Mouse (Mus musculus) neural tube, embryonic 11.5 days (tissue): Measurements from ENCODE around the gene Mycbp2. TPM values are rescaled to one million over a fixed set of nuclear protein-coding genes. Genes with fewer than 3 reads are reported as not detected.
A peak's percentile ranks its signal among the peaks of the same experiment; 100 is the strongest.

ENCODE experiments used
- ATAC-seq: fragments of 200-750 bp; cut with Nextera tagmentation; 2 replicates; pipeline ENCODE4 v1.8.0; 2017; ENCODE audit warnings: moderate number of reproducible peaks, mild to moderate bottlenecking, moderate TSS enrichment, moderate library complexity; ENCODE audit not compliant: insufficient read depth, low FRiP score, low TSS enrichment
- DNase-seq: peaks from one replicate; pipeline ENCODE4 v3.0.0-alpha.2; 2015; ENCODE audit warnings: low spot score
- H3K27ac ChIP-seq: fragments of 300-500 bp; sonication (generic); 2 replicates; pipeline ENCODE4 v1.5.1; 2014; ENCODE audit warnings: low read depth, mild to moderate bottlenecking, low read length
- H3K27me3 ChIP-seq: fragments of 300-500 bp; sonication (generic); 2 replicates; pipeline ENCODE4 v1.6.1; 2014; ENCODE audit warnings: mild to moderate bottlenecking, low read length, mixed read lengths; ENCODE audit not compliant: control insufficient read depth, insufficient read depth
- H3K36me3 ChIP-seq: fragments of 300-500 bp; sonication (generic); 2 replicates; pipeline ENCODE4 v1.6.1; 2014; ENCODE audit warnings: mild to moderate bottlenecking, low read length, moderate library complexity, mixed read lengths; ENCODE audit not compliant: control insufficient read depth, insufficient read depth
- H3K4me1 ChIP-seq: fragments of 300-500 bp; sonication (generic); 2 replicates; pipeline ENCODE4 v1.6.1; 2014; ENCODE audit warnings: low read length, mixed read lengths; ENCODE audit not compliant: control insufficient read depth, insufficient read depth
- H3K4me2 ChIP-seq: fragments of 300-500 bp; sonication (generic); 2 replicates; pipeline ENCODE4 v1.6.1; 2014; ENCODE audit warnings: low read depth, mild to moderate bottlenecking, moderate library complexity
- H3K4me3 ChIP-seq: fragments of 300-500 bp; sonication (generic); 2 replicates; pipeline ENCODE4 v1.5.1; 2014; ENCODE audit warnings: low read depth, low read length
- H3K9ac ChIP-seq: fragments of 300-500 bp; sonication (generic); 2 replicates; pipeline ENCODE4 v1.6.1; 2014; ENCODE audit warnings: mild to moderate bottlenecking, low read length
- H3K9me3 ChIP-seq: fragments of 300-500 bp; sonication (generic); 2 replicates; pipeline ENCODE4 v1.6.1; 2016; ENCODE audit warnings: low read length; ENCODE audit not compliant: control insufficient read depth
- WGBS: fragments of 180-500 bp; shearing (Covaris S2); extraction: QIAGEN DNeasy Blood & Tissue Kit; methylation state at CpG from one replicate; pipeline ENCODE4 v1.1.7; 2014; 5-methylcytosine and 5-hydroxymethylcytosine counted together
- polyA plus RNA-seq: library from polyadenylated mRNA; unstranded; fragments of >200 nt; fragmentation: Nextera tagmentation; extraction: Ambion mirVana; gene quantifications from 2 replicates; pipeline ENCODE4 v1.2.1, GENCODE M21; 2014

Gene Mycbp2
- polyA plus RNA-seq, 1 experiment from 2014 or later: 29.4 TPM

GRCm38 (mm10) chr14:103102246-103102645, 244.4 kb downstream of the Mycbp2 start:
- Histone ChIP-seq H3K9me3 (no peaks in the 10 kb centered on the region), H3K36me3 (no peaks in the 10 kb centered on the region), H3K4me3 (no peak overlapping the region), H3K27me3 (no peaks in the 10 kb centered on the region), H3K4me2 (no peak overlapping the region), H3K27ac (no peak overlapping the region), H3K9ac (no peak overlapping the region), H3K4me1 (0 out of 2 replicates have a peak, but pooled peaks cover 2% of the 10 kb centered on the region)
- WGBS: 70% methylated on average over 6 of the region's 6 CpGs
- ATAC-seq (no peak), DNase-seq (no peak)

GRCm38 (mm10) chr14:103101171-103101570, 245.4 kb downstream of the Mycbp2 start:
- no peak overlapping the region for H3K4me3 ChIP-seq
- 82% methylated on average over 3 of the region's 3 CpGs for WGBS
- H3K36me3 ChIP-seq: no peaks in the 10 kb centered on the region
- no peak overlapping the region for H3K9ac ChIP-seq
- H3K4me2 ChIP-seq: no peak overlapping the region
- 0 out of 2 replicates have a peak, but pooled peaks cover 3% of the 10 kb centered on the region for H3K4me1 ChIP-seq
- no peaks in the 10 kb centered on the region for H3K27me3 ChIP-seq
- ATAC-seq (no peak), DNase-seq (no peak)
- H3K9me3 ChIP-seq: no peaks in the 10 kb centered on the region
- H3K27ac ChIP-seq: no peak overlapping the region

- H3K27ac ChIP-seq: no peak overlapping the region
- ATAC-seq: no peak
- 86% methylated on average over 13 of the region's 13 CpGs for WGBS
- DNase-seq: no peak
- H3K27me3 ChIP-seq: no peaks in the 10 kb centered on the region
- H3K4me1 ChIP-seq: 0 out of 2 replicates have a peak, but pooled peaks cover 3% of the 10 kb centered on the region
- no peak overlapping the region for H3K4me3 ChIP-seq
- no peaks in the 10 kb centered on the region for H3K9me3 ChIP-seq
- H3K9ac ChIP-seq: no peak overlapping the region
- no peak overlapping the region for H3K4me2 ChIP-seq
- H3K36me3 ChIP-seq: no peaks in the 10 kb centered on the region
Measured at GRCm38 (mm10) chr14:103100296-103100695, 246.3 kb downstream of the Mycbp2 start.

DNA sequence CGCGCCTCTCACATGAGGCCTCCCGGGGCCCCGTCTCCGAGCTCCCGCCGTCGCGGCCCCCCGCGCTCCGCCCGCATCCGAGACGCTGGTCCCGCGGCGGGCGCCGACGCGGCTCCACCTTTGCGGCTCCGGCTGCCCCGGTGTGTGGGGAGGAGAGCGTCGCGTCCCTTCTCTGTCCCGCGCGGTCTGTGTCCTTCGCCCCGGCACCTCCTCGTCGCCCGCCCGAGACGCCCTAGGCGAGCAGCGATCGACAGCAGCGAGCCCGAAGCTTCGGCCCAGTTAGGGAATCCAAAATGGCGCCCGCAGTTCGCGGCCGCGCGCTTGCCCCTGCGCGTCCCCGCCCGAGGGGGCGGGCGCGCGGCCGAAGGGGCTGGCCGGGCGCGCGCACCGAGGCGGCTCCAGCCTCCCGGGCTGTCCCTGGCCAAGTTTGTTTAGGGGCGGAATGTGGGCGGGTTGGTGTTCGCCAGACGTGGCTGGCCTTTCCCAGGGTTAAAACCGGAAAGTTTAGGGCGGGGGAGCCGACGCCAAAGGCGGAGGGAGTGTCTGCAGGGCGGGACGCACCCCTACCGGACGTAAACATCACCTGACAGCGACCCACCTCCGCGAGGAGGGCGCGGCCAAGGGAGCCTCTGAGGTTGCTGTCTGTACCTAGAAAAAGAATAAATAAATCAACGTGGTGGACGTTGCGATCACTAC, 247.2 kb downstream of the Mycbp2 start, which contains the start of gene Fbxl3:
Gene Fbxl3, minus strand, starts transcription at position 329 of the 696 bp plus-strand sequence.
- H3K4me3 ChIP-seq: peak within 1 kb of the TSS; percentile 88
- DNase-seq (peak; percentile 90), ATAC-seq (peak; percentile 86)
- 0 out of 2 replicates have a peak, but pooled peaks cover 3% of the 10 kb centered on the region for H3K4me1 ChIP-seq
- H3K27me3 ChIP-seq: no peaks in the 10 kb centered on the region
- WGBS: under 1% methylated on average over 67 of the region's 88 CpGs
- H3K36me3 ChIP-seq: no peaks in the 10 kb centered on the region
- H3K9me3 ChIP-seq: no peaks in the 10 kb centered on the region
- peak within 1 kb of the TSS; percentile 99 for H3K27ac ChIP-seq
- peak within 1 kb of the TSS; percentile 55 for H3K4me2 ChIP-seq
- peak within 1 kb of the TSS; percentile 100 for H3K9ac ChIP-seq

DNA sequence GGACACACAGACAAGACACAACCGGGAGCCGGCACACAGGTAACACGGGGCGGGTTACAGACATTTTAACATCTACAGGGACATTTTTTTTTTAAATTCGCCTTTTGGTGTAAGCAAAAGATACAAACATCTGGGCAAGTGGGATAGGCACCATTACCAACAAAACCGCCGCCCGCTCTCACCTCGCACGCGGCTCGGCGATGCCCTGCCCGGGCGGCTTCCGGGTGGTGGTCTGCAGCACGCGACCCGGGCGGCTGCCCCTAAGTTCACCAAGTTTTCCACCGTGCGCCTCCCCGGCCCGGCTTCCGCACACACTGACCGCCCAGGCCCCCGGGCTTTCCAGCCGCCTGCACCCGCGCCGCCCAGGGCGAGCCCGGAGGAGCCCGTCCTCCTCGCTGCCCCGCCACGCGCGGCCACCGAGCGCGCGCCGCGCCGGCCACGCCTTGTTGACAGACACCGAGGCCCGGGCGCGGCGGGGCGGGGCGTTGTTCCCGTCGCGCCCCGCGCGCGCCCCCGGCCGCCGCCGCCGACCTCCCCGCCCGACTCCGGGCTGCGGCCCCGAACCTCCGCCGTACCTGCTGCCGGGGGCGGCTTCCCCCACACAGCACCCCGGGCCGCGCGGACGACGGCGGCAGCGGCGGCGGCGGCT, 247.9 kb downstream of the Mycbp2 start:
- peak overlapping the region; percentile 99 for H3K27ac ChIP-seq
- no peaks in the 10 kb centered on the region for H3K36me3 ChIP-seq
- peak overlapping the region; percentile 88 for H3K4me3 ChIP-seq
- 0 out of 2 replicates have a peak, but pooled peaks cover 3% of the 10 kb centered on the region for H3K4me1 ChIP-seq
- H3K9me3 ChIP-seq: no peaks in the 10 kb centered on the region
- H3K4me2 ChIP-seq: peak overlapping the region; percentile 55
- H3K27me3 ChIP-seq: no peaks in the 10 kb centered on the region
- WGBS: under 1% methylated on average over 66 of the region's 86 CpGs
- ATAC-seq (peak; percentile 81), DNase-seq (peak; percentile 87)
- H3K9ac ChIP-seq: peak overlapping the region; percentile 100

DNA sequence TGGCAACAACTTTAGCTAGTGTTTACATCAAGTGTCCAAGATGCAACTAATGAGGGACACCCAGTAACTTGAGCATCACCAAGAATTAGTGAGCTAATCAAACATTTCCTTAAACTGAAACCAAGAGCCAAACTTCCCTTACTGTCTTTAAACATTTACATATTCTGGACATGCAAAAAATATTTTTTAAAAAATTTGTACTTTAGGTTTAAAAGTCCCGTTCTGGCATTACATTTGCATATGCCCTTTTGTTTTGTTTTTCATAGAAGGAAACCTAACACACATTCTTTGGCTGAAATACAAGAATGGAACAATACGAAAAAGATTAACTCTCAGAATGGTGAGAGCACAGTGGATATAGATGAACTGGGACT, 248.4 kb downstream of the Mycbp2 start:
- WGBS: 5% methylated on average over 2 of the region's 2 CpGs
- no peaks in the 10 kb centered on the region for H3K27me3 ChIP-seq
- no peak for ATAC-seq
- H3K4me3 ChIP-seq: peak overlapping the region; percentile 88
- H3K9me3 ChIP-seq: no peaks in the 10 kb centered on the region
- peak overlapping the region; percentile 100 for H3K9ac ChIP-seq
- peak overlapping the region; percentile 55 for H3K4me2 ChIP-seq
- no peak overlapping the region for H3K27ac ChIP-seq
- H3K4me1 ChIP-seq: 0 out of 2 replicates have a peak, but pooled peaks cover 3% of the 10 kb centered on the region
- no peaks in the 10 kb centered on the region for H3K36me3 ChIP-seq
- no peak for DNase-seq

- ATAC-seq: no peak
- no peak overlapping the region for H3K9ac ChIP-seq
- H3K4me1 ChIP-seq: 0 out of 2 replicates have a peak, but pooled peaks cover 3% of the 10 kb centered on the region
- no peak for DNase-seq
- 83% methylated on average over 6 of the region's 6 CpGs for WGBS
- H3K27ac ChIP-seq: no peak overlapping the region
- H3K27me3 ChIP-seq: no peaks in the 10 kb centered on the region
- no peak overlapping the region for H3K4me3 ChIP-seq
- H3K4me2 ChIP-seq: no peak overlapping the region
- H3K36me3 ChIP-seq: no peaks in the 10 kb centered on the region
- no peaks in the 10 kb centered on the region for H3K9me3 ChIP-seq
Measured at GRCm38 (mm10) chr14:103096621-103097020, 250.0 kb downstream of the Mycbp2 start.

GRCm38 (mm10) chr14:103095826-103096225, 250.8 kb downstream of the Mycbp2 start:
- 89% methylated on average over 8 of the region's 8 CpGs for WGBS
- Histone ChIP-seq H3K4me2 (no peak overlapping the region), H3K36me3 (no peaks in the 10 kb centered on the region), H3K27ac (no peak overlapping the region), H3K4me3 (no peak overlapping the region), H3K4me1 (0 out of 2 replicates have a peak, but pooled peaks cover 3% of the 10 kb centered on the region), H3K9ac (no peak overlapping the region), H3K9me3 (no peaks in the 10 kb centered on the region), H3K27me3 (no peaks in the 10 kb centered on the region)
- no peak for ATAC-seq
- no peak for DNase-seq
